Mouse (Mus musculus) heart, adult 2 months (tissue): Measurements from ENCODE around the gene Mapk9. TPM values are rescaled to one million over a fixed set of nuclear protein-coding genes. Genes with fewer than 3 reads are reported as not detected.
A peak's percentile ranks its signal among the peaks of the same experiment; 100 is the strongest.

ENCODE experiments used
- DNase-seq, 2 experiments: peaks; one replicate each; pipeline ENCODE4 v3.0.0; 2021
- H3K27ac ChIP-seq: fragments of 200-600 bp; 2 replicates; pipeline ENCODE4 v1.8.1; 2022
- H3K27me3 ChIP-seq: fragments of 200-500 bp; 2 replicates; pipeline ENCODE4 v1.6.1; 2012; ENCODE audit warnings: mild to moderate bottlenecking, low read length, inconsistent platforms, mixed read lengths; ENCODE audit not compliant: control insufficient read depth, insufficient read depth
- H3K36me3 ChIP-seq: fragments of 200-500 bp; 2 replicates; pipeline ENCODE4 v1.6.1; 2012; ENCODE audit warnings: low read length, inconsistent platforms; ENCODE audit not compliant: control insufficient read depth, insufficient read depth
- H3K4me1 ChIP-seq: fragments of 200-500 bp; 2 replicates; pipeline ENCODE4 v1.6.1; 2011; ENCODE audit warnings: low read length; ENCODE audit not compliant: control insufficient read depth, insufficient read depth
- H3K4me3 ChIP-seq: fragments of 200-600 bp; 2 replicates; pipeline ENCODE4 v1.8.1; 2022
- H3K79me2 ChIP-seq: fragments of 200-500 bp; replicated peaks from 2 replicates; pipeline ENCODE4 v1.6.1; 2012; ENCODE audit warnings: mild to moderate bottlenecking, inconsistent platforms, low read length, moderate library complexity, mixed read lengths; ENCODE audit not compliant: control insufficient read depth, insufficient read depth
- H3K9ac ChIP-seq: fragments of 200-500 bp; 2 replicates; pipeline ENCODE4 v1.6.1; 2012; ENCODE audit warnings: low read depth, mild to moderate bottlenecking, control low read depth, inconsistent platforms, low read length, mixed read lengths
- CTCF ChIP-seq: fragments of 200-600 bp; IDR thresholded peaks from 2 replicates; pipeline ENCODE4 v1.8.1; 2022; ENCODE audit warnings: antibody characterized with exemption, mild to moderate bottlenecking, moderate library complexity
- EP300 ChIP-seq: fragments of 200-500 bp; IDR thresholded peaks from 2 replicates; pipeline ENCODE4 v1.6.1; 2011; ENCODE audit warnings: low read depth, low read length, control low read depth; ENCODE audit not compliant: insufficient read depth
- POLR2A ChIP-seq: fragments of 200-500 bp; IDR thresholded peaks from 2 replicates; pipeline ENCODE4 v1.6.1; 2011; ENCODE audit warnings: mild to moderate bottlenecking, low read depth, low read length, control low read depth; ENCODE audit not compliant: insufficient read depth
- WGBS: fragments of 180-500 bp; shearing (Covaris S2); methylation state at CpG from one replicate; pipeline ENCODE4 v1.1.7; 2018; 5-methylcytosine and 5-hydroxymethylcytosine counted together
- intact Hi-C: fragments of 180-260 bp; cut with DNase I; formaldehyde crosslinking; loops from one replicate; pipeline ENCODE4 v1.15.1; 2025
- polyA plus RNA-seq: library from polyadenylated mRNA; depleted of rRNA; stranded (reverse); fragments of >200 nt; gene quantifications from 2 replicates; pipeline ENCODE4 v1.2.3, GENCODE M21; 2012
- total RNA-seq, 2 experiments: library from RNA; stranded (reverse); gene quantifications; 2 replicates each; pipeline ENCODE4 v1.2.3; 2021

Gene Mapk9
- total and polyA plus RNA-seq, 3 experiments = 17.3 to 40.8 (median 39.3) TPM

- 94% methylated on average over 2 of the region's 2 CpGs for WGBS
- no peak overlapping the region for H3K4me3 ChIP-seq
- H3K4me1 ChIP-seq = no peaks in the 10 kb centered on the region
- H3K27ac ChIP-seq = no peak overlapping the region
- intact Hi-C loops = no loop called here
- DNase-seq = no peak
- TF ChIP-seq EP300 = no peak
- no peak overlapping the region for H3K9ac ChIP-seq
- no peaks in the 10 kb centered on the region for H3K79me2 ChIP-seq
- H3K36me3 ChIP-seq = no peaks in the 10 kb centered on the region
- H3K27me3 ChIP-seq = no peaks in the 10 kb centered on the region
These were observed 24.2 kb upstream of the Mapk9 start for GRCm38 (mm10) chr11:49822337-49822736.

DNA sequence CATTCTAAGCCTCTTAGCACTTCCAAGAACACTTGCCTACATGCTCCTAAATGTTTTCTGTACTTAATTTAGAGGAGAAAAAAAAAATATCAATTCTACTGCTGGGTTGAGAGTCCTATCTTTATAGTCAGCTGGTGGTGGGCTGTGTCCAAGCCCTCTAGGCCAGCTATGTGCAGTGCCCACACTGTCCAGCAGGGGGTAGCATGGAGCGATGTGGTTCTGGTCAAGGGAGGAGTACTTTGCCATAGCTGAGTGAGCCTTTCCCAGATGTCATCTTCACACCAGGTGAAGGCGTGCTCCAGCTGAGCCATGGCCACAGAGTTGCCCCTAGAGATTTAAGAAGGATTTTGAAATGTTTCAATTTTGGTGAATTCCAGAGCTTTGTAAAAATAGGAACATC lies 21.7 kb upstream of the Mapk9 start:
- H3K36me3 ChIP-seq = no peaks in the 10 kb centered on the region
- no peak for TF ChIP-seq EP300
- peaks cover 2% of the 10 kb centered on the region for H3K4me1 ChIP-seq
- peak; percentile 58 to 87 for DNase-seq
- 44% methylated on average over 2 of the region's 2 CpGs for WGBS
- no peak overlapping the region for H3K9ac ChIP-seq
- no peaks in the 10 kb centered on the region for H3K79me2 ChIP-seq
- no peak overlapping the region for H3K4me3 ChIP-seq
- intact Hi-C loops = loop anchor here (5.0 kb wide), 2 partner anchors 42 to 98 kb away; no protein-coding TSS in a partner anchor
- H3K27ac ChIP-seq = no peak overlapping the region
- H3K27me3 ChIP-seq = no peaks in the 10 kb centered on the region

DNA sequence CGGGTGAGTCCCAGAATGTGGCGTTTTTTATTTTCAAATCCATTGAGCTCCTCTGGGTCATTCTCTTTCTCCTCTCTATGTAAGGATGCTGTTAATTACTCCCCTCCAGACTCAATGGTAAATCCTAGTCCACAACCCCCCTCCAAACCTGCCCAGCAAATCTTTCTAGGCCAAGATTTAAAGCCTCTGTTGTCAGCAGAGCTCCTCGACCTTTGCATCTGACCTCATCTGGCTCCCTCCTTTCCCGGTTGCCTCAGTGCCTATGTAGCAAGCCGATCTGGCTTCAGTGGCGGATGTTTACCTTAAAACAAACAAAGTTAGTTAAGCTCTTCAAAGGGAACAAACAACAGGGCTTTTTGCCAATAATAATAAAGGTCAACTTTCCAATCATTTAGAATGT lies 19.3 kb upstream of the Mapk9 start:
- H3K4me3 ChIP-seq = no peak overlapping the region
- no peaks in the 10 kb centered on the region for H3K36me3 ChIP-seq
- intact Hi-C loops = loop anchor here (5.0 kb wide), 2 partner anchors 40 to 100 kb away; no protein-coding TSS in a partner anchor
- H3K27me3 ChIP-seq = no peaks in the 10 kb centered on the region
- no peak for TF ChIP-seq POLR2A
- TF ChIP-seq EP300 = no peak
- no peak for TF ChIP-seq CTCF
- H3K27ac ChIP-seq = no peak overlapping the region
- peaks cover 2% of the 10 kb centered on the region for H3K4me1 ChIP-seq
- no peak for DNase-seq
- H3K9ac ChIP-seq = no peak overlapping the region
- H3K79me2 ChIP-seq = no peaks in the 10 kb centered on the region
- 72% methylated on average over 6 of the region's 6 CpGs for WGBS

- H3K4me1 ChIP-seq = peaks cover 2% of the 10 kb centered on the region
- intact Hi-C loops = loop anchor here (5.0 kb wide), 2 partner anchors 38 to 102 kb away; no protein-coding TSS in a partner anchor
- no peak overlapping the region for H3K4me3 ChIP-seq
- WGBS = 27% methylated on average over 7 of the region's 7 CpGs
- no peak overlapping the region for H3K9ac ChIP-seq
- no peaks in the 10 kb centered on the region for H3K27me3 ChIP-seq
- H3K36me3 ChIP-seq = no peaks in the 10 kb centered on the region
- no peak overlapping the region for H3K27ac ChIP-seq
- H3K79me2 ChIP-seq = no peaks in the 10 kb centered on the region
- DNase-seq = no peak
- TF ChIP-seq POLR2A (no peak), EP300 (no peak), CTCF (no peak)
These were observed 17.3 kb upstream of the Mapk9 start for GRCm38 (mm10) chr11:49829176-49829745.

DNA sequence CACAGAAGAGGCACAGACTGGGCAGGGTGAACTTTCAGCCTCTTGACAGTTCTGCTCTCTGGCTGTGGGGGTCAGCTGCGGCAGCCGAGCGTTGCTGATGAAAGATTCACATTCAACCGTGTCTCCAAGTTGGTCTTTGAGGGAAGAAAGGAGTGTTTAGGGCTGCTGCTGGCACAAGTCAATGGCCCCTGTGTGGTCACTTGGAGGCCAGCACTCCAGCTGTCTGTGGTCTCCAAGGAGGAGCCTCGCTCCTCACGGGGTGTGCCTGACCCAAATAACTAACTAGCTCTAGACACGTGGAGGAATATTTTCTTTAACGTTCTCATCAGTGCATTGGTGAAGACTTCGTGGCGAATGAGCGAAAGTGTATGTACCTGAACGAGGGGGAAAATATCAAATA lies 14.6 kb upstream of the Mapk9 start:
- Histone ChIP-seq H3K27ac (no peak overlapping the region), H3K4me1 (peaks cover 2% of the 10 kb centered on the region), H3K9ac (no peak overlapping the region), H3K79me2 (no peaks in the 10 kb centered on the region), H3K27me3 (no peaks in the 10 kb centered on the region), H3K36me3 (no peaks in the 10 kb centered on the region), H3K4me3 (no peak overlapping the region)
- intact Hi-C loops = no loop called here
- WGBS = 78% methylated on average over 12 of the region's 12 CpGs
- TF ChIP-seq CTCF (no peak), EP300 (no peak), POLR2A (no peak)
- peak; percentile 23 to 33 for DNase-seq

DNA sequence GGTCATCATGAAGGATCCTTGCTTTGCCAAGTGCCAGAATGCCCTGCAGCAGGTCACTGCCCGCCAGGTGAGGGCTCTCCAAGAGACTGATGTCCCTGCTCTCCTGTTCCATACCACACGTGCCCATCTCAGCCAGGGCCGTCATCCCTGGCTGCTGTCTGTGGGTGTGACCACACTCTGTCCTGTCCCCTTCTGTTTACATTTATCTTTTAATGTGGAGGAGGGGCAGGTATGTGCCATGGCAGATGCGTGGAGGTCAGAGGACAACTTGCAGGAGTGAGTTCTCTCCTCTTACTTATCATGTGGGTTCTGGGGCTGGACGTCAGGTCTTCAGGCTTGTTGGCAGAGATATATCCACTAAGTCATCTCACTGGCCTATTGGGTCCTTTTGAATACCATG lies 13.6 kb upstream of the Mapk9 start:
- 81% methylated on average over 5 of the region's 5 CpGs for WGBS
- intact Hi-C loops = no loop called here
- H3K4me1 ChIP-seq = peaks cover 2% of the 10 kb centered on the region
- no peak overlapping the region for H3K4me3 ChIP-seq
- DNase-seq = no peak
- H3K36me3 ChIP-seq = no peaks in the 10 kb centered on the region
- TF ChIP-seq CTCF (no peak), EP300 (no peak), POLR2A (no peak)
- H3K79me2 ChIP-seq = no peaks in the 10 kb centered on the region
- H3K27ac ChIP-seq = no peak overlapping the region
- H3K9ac ChIP-seq = no peak overlapping the region
- no peaks in the 10 kb centered on the region for H3K27me3 ChIP-seq
